Mouse (Mus musculus): ENCODE results near the gene Bhlhe41. TPM values are rescaled to one million over a fixed set of nuclear protein-coding genes. Genes with fewer than 3 reads are reported as not detected.

The Bhlhe41 gene
- polyA plus RNA-seq, 1 experiment from 2014 or later: 1.1 TPM

- no peak for DNase-seq (ENCODE audit: low spot score)
- no peak overlapping the region for H3K4me3 ChIP-seq (ENCODE audit: low read depth, low read length)
- ATAC-seq (replicated peaks; ENCODE audit: low FRiP score, low TSS enrichment, low read depth): no peak
- H3K27me3 ChIP-seq (replicated peaks; ENCODE audit: control insufficient read depth, insufficient read depth, low read length): no peaks in the 10 kb centered on the region
- H3K4me1 ChIP-seq (replicated peaks; ENCODE audit: control insufficient read depth, insufficient read depth, low read length): no peaks in the 10 kb centered on the region
- H3K9me3 ChIP-seq (ENCODE audit: control insufficient read depth, low read length): no peaks in the 10 kb centered on the region
- H3K4me2 ChIP-seq (ENCODE audit: low read length): no peak overlapping the region
- WGBS: 80% methylated on average over 13 of the region's 13 CpGs
- H3K27ac ChIP-seq (ENCODE audit: low read depth): no peak overlapping the region
- no peaks in the 10 kb centered on the region for H3K36me3 ChIP-seq (ENCODE audit: control insufficient read depth, insufficient read depth, low read length)
- H3K9ac ChIP-seq (ENCODE audit: low read length): no peak overlapping the region
Measured at GRCm38 (mm10) chr6:145893366-145894021, 28.1 kb upstream of the Bhlhe41 start.

GRCm38 (mm10) chr6:145892381-145893265 lies 27.3 kb upstream of the Bhlhe41 start:
- H3K9me3 ChIP-seq (ENCODE audit: control insufficient read depth, low read length): no peaks in the 10 kb centered on the region
- no peak overlapping the region for H3K4me2 ChIP-seq (ENCODE audit: low read length)
- H3K27ac ChIP-seq (ENCODE audit: low read depth): no peak overlapping the region
- no peak overlapping the region for H3K9ac ChIP-seq (ENCODE audit: low read length)
- 91% methylated on average over 20 of the region's 20 CpGs for WGBS
- DNase-seq (ENCODE audit: low spot score): no peak
- no peak for ATAC-seq (replicated peaks; ENCODE audit: low FRiP score, low TSS enrichment, low read depth)
- H3K27me3 ChIP-seq (replicated peaks; ENCODE audit: control insufficient read depth, insufficient read depth, low read length): no peaks in the 10 kb centered on the region
- no peaks in the 10 kb centered on the region for H3K4me1 ChIP-seq (replicated peaks; ENCODE audit: control insufficient read depth, insufficient read depth, low read length)
- no peak overlapping the region for H3K4me3 ChIP-seq (ENCODE audit: low read depth, low read length)
- H3K36me3 ChIP-seq (ENCODE audit: control insufficient read depth, insufficient read depth, low read length): no peaks in the 10 kb centered on the region

- Histone ChIP-seq H3K9me3 (ENCODE audit: control insufficient read depth, low read length) (no peaks in the 10 kb centered on the region), H3K9ac (ENCODE audit: low read length) (no peak overlapping the region), H3K27ac (ENCODE audit: low read depth) (no peak overlapping the region), H3K4me1 (replicated peaks; ENCODE audit: control insufficient read depth, insufficient read depth, low read length) (no peaks in the 10 kb centered on the region), H3K36me3 (ENCODE audit: control insufficient read depth, insufficient read depth, low read length) (no peaks in the 10 kb centered on the region), H3K4me3 (ENCODE audit: low read depth, low read length) (no peak overlapping the region), H3K4me2 (ENCODE audit: low read length) (no peak overlapping the region), H3K27me3 (replicated peaks; ENCODE audit: control insufficient read depth, insufficient read depth, low read length) (no peaks in the 10 kb centered on the region)
- DNase-seq (ENCODE audit: low spot score) (no peak), ATAC-seq (replicated peaks; ENCODE audit: low FRiP score, low TSS enrichment, low read depth) (no peak)
- 78% methylated on average over 11 of the region's 11 CpGs for WGBS
Measured at GRCm38 (mm10) chr6:145891951-145892350, 26.6 kb upstream of the Bhlhe41 start.

DNA sequence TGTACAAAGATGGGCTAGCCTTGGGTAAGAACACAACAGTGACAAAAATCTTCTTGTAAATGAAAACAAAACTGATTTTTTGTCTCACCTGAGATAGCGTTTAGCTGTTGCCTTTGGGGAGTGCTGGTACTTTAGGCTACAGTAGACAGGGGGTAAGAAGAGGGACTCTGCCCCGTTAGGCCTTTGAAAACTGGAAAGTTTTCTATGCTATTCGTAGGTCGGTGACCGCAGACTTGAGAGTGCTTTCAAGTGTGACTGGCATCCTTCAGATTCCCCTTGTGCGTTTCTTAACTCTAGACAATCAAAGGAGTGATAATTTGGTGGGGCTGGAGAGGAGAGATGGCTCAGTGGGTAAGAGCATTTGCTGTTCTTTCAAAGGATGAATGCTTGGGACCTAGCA lies 22.4 kb upstream of the Bhlhe41 start:
- Histone ChIP-seq H3K9me3 (ENCODE audit: control insufficient read depth, low read length) (no peaks in the 10 kb centered on the region), H3K9ac (ENCODE audit: low read length) (no peak overlapping the region), H3K4me2 (ENCODE audit: low read length) (no peak overlapping the region), H3K36me3 (ENCODE audit: control insufficient read depth, insufficient read depth, low read length) (no peaks in the 10 kb centered on the region), H3K27ac (ENCODE audit: low read depth) (no peak overlapping the region), H3K27me3 (replicated peaks; ENCODE audit: control insufficient read depth, insufficient read depth, low read length) (no peaks in the 10 kb centered on the region), H3K4me3 (ENCODE audit: low read depth, low read length) (no peak overlapping the region), H3K4me1 (replicated peaks; ENCODE audit: control insufficient read depth, insufficient read depth, low read length) (no peaks in the 10 kb centered on the region)
- ATAC-seq (replicated peaks; ENCODE audit: low FRiP score, low TSS enrichment, low read depth) (no peak), DNase-seq (ENCODE audit: low spot score) (no peak)
- WGBS: 90% methylated on average over 6 of the region's 6 CpGs

DNA sequence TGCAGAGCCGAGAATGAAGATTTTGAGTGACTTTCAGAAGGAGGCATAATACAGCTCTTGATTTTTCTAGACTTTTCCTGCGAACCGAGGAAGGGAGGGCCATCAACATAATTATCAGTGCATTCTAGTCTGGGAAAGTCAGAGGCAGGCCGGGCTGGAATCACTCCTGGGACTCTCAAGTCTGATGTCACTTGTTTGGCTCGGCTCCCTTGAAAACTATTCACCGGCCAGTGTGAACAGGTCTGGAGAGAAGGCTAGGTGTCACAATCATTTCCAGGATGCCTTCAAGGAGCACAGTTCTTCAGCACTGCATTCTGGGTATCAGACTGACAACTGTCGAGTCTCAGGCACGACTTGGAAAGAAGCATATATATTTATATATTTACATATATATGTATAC lies 20.9 kb upstream of the Bhlhe41 start:
- ATAC-seq (replicated peaks; ENCODE audit: low FRiP score, low TSS enrichment, low read depth): no peak
- Histone ChIP-seq H3K27ac (ENCODE audit: low read depth) (no peak overlapping the region), H3K27me3 (replicated peaks; ENCODE audit: control insufficient read depth, insufficient read depth, low read length) (no peaks in the 10 kb centered on the region), H3K9me3 (ENCODE audit: control insufficient read depth, low read length) (no peaks in the 10 kb centered on the region), H3K4me1 (replicated peaks; ENCODE audit: control insufficient read depth, insufficient read depth, low read length) (no peaks in the 10 kb centered on the region), H3K9ac (ENCODE audit: low read length) (no peak overlapping the region), H3K4me3 (ENCODE audit: low read depth, low read length) (no peak overlapping the region), H3K36me3 (ENCODE audit: control insufficient read depth, insufficient read depth, low read length) (no peaks in the 10 kb centered on the region), H3K4me2 (ENCODE audit: low read length) (no peak overlapping the region)
- WGBS: 72% methylated on average over 8 of the region's 8 CpGs
- DNase-seq (ENCODE audit: low spot score): no peak

- H3K27me3 ChIP-seq (replicated peaks; ENCODE audit: control insufficient read depth, insufficient read depth, low read length): no peaks in the 10 kb centered on the region
- ATAC-seq (replicated peaks; ENCODE audit: low FRiP score, low TSS enrichment, low read depth) (no peak), DNase-seq (ENCODE audit: low spot score) (no peak)
- H3K9me3 ChIP-seq (ENCODE audit: control insufficient read depth, low read length): no peaks in the 10 kb centered on the region
- 77% methylated on average over 4 of the region's 4 CpGs for WGBS
- H3K27ac ChIP-seq (ENCODE audit: low read depth): no peak overlapping the region
- no peaks in the 10 kb centered on the region for H3K36me3 ChIP-seq (ENCODE audit: control insufficient read depth, insufficient read depth, low read length)
- no peak overlapping the region for H3K4me2 ChIP-seq (ENCODE audit: low read length)
- no peaks in the 10 kb centered on the region for H3K4me1 ChIP-seq (replicated peaks; ENCODE audit: control insufficient read depth, insufficient read depth, low read length)
- no peak overlapping the region for H3K4me3 ChIP-seq (ENCODE audit: low read depth, low read length)
- no peak overlapping the region for H3K9ac ChIP-seq (ENCODE audit: low read length)
Measured at GRCm38 (mm10) chr6:145885069-145885468, 19.7 kb upstream of the Bhlhe41 start.

- ATAC-seq (replicated peaks; ENCODE audit: low FRiP score, low TSS enrichment, low read depth) (no peak), DNase-seq (ENCODE audit: low spot score) (no peak)
- 80% methylated on average over 4 of the region's 4 CpGs for WGBS
- Histone ChIP-seq H3K4me2 (ENCODE audit: low read length) (no peak overlapping the region), H3K9ac (ENCODE audit: low read length) (no peak overlapping the region), H3K27ac (ENCODE audit: low read depth) (no peak overlapping the region), H3K9me3 (ENCODE audit: control insufficient read depth, low read length) (no peaks in the 10 kb centered on the region), H3K4me3 (ENCODE audit: low read depth, low read length) (no peak overlapping the region), H3K36me3 (ENCODE audit: control insufficient read depth, insufficient read depth, low read length) (no peaks in the 10 kb centered on the region), H3K4me1 (replicated peaks; ENCODE audit: control insufficient read depth, insufficient read depth, low read length) (no peaks in the 10 kb centered on the region), H3K27me3 (replicated peaks; ENCODE audit: control insufficient read depth, insufficient read depth, low read length) (no peaks in the 10 kb centered on the region)
Measured at GRCm38 (mm10) chr6:145883668-145884067, 18.3 kb upstream of the Bhlhe41 start.

- Histone ChIP-seq H3K4me2 (ENCODE audit: low read length) (no peak overlapping the region), H3K4me1 (replicated peaks; ENCODE audit: control insufficient read depth, insufficient read depth, low read length) (no peaks in the 10 kb centered on the region), H3K36me3 (ENCODE audit: control insufficient read depth, insufficient read depth, low read length) (no peaks in the 10 kb centered on the region), H3K27ac (ENCODE audit: low read depth) (no peak overlapping the region), H3K27me3 (replicated peaks; ENCODE audit: control insufficient read depth, insufficient read depth, low read length) (no peaks in the 10 kb centered on the region), H3K9ac (ENCODE audit: low read length) (no peak overlapping the region), H3K4me3 (ENCODE audit: low read depth, low read length) (no peak overlapping the region), H3K9me3 (ENCODE audit: control insufficient read depth, low read length) (no peaks in the 10 kb centered on the region)
- 67% methylated on average over 1 of the region's 1 CpGs for WGBS
- no peak for DNase-seq (ENCODE audit: low spot score)
- ATAC-seq (replicated peaks; ENCODE audit: low FRiP score, low TSS enrichment, low read depth): no peak
Measured at GRCm38 (mm10) chr6:145883010-145883409, 17.7 kb upstream of the Bhlhe41 start.
